Mouse (Mus musculus) right cerebral cortex, adult 2 months (tissue): ENCODE measurements at regions not wholly inside any gene's neighbourhood (a gene's known extent, or its start where the extent isn't known, plus 50 kb on each side); places are given as distances from the start of the nearest gene placed in this dataset.
"Not testable (repeated sequence)": the region's sequence is repeated elsewhere in the genome, so short reads cannot be mapped to it uniquely, and the experiment has no call there.

Source experiments
- DNase-seq, 2 experiments: peaks; one replicate each; pipeline ENCODE4 v3.0.0; 2021 to 2022; ENCODE audit warnings: low spot score in 2 of 2

DNA sequence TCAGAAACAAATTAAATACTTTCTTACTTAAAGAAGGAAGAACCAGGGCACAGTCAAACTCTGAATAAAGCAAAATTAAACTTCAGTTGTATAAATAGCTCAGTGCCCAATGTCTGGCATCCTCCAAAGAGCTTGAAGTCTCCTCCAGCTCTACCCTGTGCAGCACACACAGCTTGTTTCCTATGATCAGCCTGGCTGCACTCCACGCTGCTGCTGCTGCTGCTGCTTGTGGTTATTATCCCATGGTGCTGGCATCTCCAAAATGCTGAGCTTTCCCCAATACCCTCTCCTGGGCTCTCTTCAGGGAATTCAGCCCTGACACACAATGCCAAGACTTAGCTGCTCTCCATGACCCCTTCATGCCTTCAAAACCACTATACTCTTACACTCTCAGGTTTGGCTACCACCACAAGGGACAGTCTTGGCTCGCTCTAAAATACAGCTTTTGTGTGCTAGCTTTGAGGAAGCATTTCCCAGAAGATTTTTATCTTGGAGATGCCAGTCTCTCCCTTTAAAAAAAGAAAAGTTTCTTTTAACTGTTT lies 121.0 kb downstream of the Rab10 start:
- DNase-seq = not testable (repeated sequence)

DNA sequence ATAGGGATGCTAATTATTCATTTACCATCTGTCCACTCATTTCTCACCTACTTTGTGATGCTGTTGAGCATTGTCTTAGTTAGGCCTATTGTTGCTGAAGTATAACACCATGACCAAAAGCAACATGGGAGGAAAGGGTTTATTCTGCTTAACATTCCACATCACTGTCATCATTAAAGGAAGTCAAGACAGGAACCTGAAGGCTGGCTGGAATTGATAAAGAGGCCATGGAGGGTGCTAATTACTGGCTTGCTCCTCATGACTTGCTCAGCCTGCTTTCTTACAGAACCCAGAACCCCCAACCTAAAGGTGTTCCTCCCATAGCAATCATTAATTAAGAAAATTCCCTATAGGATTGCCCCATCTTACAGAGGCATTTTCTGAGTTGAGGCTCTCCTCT lies 121.6 kb downstream of the Rab10 start:
- no peak for DNase-seq

DNA sequence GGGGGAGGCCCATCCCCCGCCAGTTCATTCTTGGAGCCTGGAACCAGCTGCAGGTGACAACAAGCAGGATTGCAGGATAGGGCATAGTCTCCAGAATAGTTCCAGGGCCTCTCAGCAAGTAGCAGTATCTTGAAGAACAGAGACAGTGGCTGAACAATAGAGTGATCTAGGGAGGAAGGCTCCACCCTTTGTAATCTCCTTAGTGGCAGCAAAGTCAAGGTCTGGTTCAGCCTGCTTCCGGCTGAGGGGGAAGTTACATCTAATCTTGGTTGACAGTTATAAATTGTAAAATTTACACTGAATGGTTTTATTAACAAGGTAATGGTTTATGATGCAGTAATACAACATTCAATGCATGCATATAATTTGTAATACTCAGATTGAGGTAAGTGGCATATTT lies 136.4 kb downstream of the Rab10 start:
- DNase-seq = no peak

DNA sequence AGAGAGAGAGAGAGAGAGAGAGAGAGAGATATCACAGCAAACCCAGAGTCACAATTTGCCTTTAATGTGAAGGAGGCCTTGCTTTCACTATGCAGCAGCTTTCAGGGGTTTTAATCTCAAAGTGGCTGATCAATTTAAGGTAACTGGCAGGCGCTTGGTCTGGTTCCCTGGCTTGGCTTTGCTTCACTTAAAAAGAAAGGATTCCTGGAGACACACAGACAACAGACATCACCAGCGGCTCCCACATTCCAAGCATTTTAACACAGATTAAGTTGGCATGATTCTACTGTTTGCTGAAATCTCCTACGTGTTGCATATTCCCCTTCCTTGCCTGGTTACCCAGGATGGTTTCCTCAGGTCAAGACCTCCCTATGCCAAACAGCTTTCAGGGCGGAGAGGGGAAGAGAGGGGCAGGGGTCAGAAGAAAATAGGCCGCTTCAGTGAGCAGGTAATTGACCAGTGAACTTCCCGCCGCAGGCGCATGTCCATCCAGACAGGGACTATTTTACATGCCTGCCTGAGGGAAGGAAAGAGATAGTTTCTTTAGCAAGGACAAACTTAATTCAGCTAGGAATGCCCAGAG lies 140.0 kb downstream of the Rab10 start:
- DNase-seq = not testable (repeated sequence)

DNA sequence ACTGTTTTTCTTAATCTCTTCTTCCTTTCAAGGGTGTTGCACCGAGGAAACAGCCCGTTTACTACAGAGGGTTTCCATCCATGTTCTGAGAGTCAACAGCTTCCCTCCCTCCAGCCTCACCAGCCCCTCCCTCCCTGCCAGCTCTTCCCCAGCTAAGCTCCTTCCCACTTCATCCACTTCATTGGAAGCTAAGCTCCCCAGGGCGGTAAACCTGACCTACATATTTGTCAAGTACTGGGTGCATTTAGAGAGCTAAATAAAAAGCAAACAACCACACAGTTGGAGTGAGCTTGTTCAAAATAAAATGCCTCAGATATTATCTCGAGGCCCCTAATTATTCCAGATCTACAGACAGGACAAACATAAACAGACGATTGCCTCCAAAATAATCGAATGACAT lies 148.1 kb downstream of the Rab10 start:
- not testable (repeated sequence) for DNase-seq

DNA sequence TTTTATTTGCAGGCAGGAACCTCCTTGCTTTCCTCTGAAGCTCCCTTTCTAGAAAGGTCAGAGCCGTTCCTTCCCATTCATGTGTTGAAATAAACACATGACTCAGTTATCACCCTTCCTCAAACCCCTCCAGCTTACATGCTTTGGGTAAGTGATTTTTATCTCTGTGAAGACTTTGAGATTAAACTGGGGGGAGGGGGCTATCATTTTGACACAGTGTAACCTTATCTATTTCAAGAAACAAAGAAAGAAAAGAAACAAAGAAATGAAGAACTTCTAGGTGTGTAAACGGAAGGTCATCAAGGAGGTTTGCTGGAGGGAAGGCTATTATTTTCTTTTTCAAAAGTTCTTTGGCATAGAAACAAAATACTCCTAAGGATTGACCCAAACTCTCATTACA lies 151.0 kb downstream of the Rab10 start:
- not testable (repeated sequence) for DNase-seq

DNA sequence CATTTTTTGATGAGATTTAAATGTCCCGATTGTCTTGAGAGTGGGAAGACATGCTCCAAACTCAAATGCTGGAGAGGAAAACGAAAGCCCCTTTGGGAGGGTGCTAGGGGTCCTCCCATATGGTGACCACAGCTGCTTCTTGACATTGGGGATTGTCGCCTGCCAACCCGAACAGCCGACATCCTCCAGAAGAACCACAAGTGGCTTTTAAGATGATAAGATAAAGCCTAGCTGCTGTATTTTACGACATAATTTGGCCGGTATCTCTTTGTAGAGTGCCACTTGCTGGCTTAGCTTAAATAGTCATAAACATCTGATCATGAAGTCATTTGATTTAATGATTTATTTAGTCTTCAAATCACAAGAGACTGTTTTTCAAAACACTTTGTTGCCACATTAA lies 156.1 kb downstream of the Rab10 start:
- DNase-seq = not testable (repeated sequence)

DNA sequence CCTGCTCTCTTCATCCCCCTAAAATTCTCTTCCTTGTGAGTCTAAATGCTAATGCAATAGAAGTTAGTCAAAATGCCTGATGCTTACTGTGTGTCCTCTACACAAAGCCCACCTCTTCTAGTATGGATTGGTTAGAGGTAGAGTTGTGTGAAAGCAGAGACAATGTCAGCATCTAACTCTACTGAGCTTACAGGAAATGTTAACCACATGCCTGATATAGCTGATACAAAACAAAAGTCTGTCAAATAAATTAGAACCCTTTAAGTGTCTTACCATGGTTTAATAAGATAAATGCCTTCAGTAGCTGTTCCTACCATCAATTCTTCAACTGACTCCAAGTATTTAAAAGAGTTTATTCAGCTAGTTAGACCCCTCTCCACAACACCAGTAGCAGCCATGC lies 177.2 kb downstream of the Rab10 start:
- not testable (repeated sequence) for DNase-seq

DNA sequence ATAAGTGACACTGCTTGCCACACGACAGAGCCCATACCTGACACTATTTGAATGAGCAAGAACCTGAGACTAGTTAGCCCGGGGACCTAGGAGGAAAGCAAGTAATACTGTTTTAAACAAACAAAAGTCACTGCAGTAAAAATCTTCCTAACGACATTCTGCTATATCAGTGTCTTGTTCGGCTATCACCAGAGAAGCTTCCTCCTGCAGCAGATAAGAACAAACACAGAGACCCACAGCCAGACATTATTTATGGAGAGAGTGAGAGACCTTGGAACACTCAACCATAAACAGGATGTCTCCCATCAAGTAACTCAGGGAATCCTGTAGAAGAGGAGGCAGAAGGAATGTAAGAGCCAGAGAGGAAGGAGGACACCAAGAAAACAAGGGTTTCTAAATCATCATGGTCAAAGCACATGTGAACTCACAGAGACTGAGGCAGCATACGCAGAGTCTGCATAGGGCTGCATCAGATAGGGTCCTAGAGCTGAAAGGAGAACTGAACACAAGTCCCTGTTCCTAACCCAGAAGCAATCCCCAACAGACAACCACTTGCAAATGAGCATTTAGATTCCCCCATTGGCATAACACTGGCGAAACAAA lies 178.5 kb downstream of the Rab10 start:
- not testable (repeated sequence) for DNase-seq

DNA sequence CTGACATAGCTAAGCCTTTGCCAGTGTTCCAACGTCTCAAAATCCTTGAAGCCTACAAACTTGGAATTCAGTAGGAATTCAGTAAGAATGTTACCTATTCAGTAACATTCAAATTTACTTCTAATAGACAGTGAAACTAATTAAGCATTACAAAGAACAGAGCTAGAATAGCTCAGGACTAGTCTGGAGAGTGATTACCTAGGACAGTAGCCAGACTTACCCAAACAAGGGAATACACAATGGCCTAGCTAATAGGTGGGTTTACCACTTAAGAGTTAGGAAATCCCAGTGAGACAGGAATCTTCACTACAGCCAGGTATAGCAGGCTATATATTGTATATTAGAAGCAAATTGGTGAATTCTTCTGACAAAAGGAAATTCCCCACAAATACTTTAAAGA lies 182.4 kb downstream of the Rab10 start:
- not testable (repeated sequence) for DNase-seq

DNA sequence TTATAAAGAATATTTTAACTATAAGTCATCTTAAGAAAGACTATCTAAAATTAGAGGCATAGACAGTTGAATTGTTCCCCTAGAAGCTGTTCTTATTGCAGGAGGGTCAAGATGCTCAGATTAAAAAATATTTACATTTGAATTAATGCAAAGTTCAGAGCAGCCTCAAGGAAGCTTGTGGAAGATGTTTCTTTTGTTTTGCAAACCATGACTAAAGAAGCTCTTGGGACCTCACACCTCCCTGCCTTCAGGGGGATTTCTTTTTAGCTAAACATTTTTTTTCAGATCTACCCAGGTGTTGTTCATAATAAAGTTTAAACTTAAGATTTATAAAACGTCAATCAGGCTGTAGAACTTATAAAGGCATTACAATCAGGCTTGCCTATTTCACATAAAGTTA lies 185.7 kb downstream of the Rab10 start:
- no peak for DNase-seq

DNA sequence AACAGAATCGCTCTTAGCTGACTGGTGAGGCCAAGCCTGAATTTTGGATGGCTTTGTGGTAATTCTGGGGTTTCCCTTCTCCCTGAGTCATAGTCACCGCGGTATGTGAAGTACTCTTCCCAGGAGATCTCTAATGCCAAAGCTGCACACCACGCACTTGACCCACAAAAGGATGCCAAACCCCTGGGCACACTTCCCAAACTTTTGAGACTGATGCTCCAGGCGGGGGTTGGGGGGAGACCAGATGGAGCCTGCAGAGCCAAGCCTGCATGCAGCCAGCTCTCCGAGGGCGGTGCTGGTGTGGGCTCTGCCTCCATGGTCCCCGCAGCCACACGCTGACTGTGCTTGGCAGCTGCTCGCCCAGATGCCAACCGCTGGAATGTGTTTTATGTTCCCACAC lies 199.2 kb downstream of the Rab10 start:
- DNase-seq = not testable (repeated sequence)

DNA sequence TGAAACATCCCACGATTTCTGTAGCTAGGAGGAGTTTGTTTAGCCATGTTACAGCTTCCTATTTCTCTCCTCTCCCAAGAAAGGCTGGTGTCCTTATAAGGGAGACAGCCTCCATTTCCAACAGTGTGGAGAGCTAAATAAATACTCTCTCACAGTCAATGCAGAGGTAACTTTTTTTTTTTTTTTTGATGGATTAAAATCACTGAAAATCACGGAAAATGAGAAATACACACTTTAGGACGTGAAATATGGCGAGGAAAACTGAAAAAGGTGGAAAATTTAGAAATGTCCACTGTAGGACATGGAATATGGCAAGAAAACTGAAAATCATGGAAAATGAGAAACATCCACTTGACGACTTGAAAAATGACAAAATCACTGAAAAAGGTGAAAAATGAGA lies 200.1 kb downstream of the Rab10 start:
- DNase-seq = peak in 1 of 2 experiments; percentile 2

DNA sequence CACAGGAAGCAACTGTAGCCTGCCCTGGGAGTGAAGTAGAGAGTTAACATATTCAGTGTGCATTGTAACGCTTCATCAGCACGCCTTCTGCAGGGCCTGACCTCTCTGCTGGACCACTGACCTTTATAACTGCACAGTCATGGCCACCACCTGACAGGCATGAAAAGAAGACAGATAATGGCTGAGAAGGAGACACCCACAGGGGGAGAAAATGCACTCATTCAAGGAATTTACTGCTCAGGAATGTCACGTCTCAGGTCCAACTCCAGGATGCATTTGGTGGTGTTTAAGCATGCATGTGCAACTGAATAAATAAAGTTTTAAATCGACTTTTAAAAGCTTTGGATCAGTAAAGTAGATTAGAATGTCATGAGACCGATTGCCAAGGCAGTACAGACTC lies 207.8 kb downstream of the Rab10 start:
- not testable (repeated sequence) for DNase-seq

DNA sequence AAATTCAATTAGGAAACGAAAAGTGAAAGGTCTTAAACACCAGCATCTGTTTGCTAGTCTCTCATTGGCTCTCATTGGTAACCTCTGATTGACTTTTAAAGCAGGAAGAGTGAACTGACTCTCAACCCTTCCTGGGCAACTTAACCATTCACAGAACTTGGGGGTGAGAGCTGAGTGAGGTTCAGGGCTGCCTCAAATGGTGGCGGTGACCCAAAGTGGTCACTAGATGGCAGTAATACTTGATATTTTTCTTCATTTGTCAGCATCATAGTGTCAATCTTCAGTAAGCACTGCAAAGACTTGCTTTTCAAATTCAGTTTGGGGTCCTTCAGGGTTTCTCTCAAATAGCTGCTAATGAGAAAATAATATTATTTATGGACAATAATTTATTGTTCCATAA lies 211.6 kb downstream of the Rab10 start:
- DNase-seq = peak; percentile 60 to 64

DNA sequence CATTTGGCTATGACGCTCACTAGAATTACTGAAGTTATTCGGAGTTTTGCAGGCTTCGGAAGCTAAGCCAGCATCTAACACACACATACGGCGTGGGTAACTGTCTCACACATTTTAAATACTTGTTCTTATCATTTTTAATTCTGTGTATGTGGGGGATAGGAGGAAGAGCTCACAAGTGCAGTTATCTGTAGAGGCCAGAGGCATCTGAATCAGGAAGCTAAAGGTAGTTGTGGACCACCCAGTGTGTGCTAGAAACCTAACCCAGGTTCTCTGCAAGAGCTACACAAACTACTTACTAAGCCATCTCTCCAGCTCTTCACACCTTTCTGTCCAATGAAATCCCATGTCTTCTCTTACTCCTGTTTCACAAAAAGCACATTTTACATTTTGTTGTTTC lies 215.3 kb downstream of the Rab10 start:
- DNase-seq = no peak

DNA sequence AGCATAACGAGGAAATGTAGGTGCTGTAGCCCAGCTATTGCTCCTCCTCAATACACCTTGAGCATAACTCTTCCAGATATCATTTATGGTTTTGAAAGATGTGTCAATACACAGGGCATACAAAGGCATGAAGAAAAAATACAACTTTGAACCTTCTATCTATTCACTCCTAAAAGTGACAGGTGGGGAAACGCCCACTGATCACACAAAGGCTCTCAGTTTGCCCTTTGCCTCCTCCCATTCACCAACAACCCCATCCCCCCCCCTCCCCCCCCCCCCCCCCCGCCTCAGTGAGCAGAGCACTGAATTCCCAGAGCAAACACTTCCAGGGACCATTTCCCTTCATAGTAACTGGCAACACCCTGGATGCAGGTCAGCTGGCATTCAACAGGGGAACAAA lies 216.8 kb downstream of the Rab10 start:
- DNase-seq = not testable (repeated sequence)

DNA sequence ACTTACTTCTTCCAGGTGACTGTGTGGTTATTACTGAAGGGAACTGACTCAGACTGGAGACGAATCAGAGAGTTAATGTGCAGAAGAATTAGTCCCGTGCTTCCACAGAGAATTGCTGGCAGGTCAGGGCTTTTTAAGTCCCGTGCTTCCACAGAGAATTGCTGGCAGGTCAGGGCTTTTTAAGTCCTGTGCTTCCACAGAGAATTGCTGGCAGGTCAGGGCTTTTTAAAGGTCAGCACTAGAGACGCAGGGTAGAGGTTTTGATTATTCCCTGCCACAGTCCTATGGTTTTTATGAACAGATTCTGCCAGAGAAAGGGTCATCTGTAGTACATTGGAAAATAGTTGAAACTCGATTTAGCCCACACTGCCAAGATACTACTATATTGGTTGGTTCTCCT lies 260.2 kb downstream of the Rab10 start:
- DNase-seq = not testable (repeated sequence)

DNA sequence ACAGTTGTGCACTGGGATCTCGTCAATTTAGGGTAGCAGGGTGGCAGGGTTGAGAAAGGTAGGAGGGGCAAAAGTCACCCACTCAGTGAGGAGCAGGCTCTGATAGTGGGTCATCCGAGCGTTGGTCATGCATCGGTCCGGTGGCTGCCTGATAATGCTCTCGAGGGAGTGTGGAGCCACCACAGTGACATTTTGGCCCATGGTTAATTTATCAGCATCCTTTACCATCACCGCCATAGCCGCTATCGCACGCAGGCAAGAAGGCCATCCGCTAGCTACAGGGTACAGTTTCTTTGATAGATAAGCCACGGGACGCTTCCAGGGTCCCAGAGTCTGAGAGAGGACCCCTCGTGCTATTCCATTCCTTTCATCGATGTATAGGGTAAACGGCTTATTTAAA lies 291.3 kb downstream of the Rab10 start:
- not testable (repeated sequence) for DNase-seq

DNA sequence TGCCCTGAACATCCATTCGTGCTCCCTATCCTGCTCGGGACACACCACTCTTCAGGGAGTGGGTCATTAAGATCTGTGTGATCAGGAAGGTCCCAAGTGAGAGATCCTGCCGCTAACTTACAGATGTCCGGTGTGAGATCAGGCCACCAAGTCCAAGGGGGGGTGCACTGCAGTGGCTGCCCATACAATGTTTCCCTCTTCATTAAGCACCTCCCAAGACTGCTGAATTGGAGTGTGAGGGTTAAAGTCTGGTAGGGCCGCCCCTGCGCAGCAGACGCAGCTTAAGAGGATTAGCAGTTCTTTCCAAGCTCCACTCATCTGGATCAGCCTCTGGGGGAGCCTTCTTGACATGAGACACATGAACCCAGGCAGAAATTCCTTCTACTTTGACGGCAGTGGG lies 293.0 kb downstream of the Rab10 start:
- not testable (repeated sequence) for DNase-seq
